Mouse (Mus musculus) ES-Bruce4 (cell line): Measurements from ENCODE around the gene Nr2c1.

Experiments used
- CTCF ChIP-seq: IDR thresholded peaks from one replicate; pipeline ENCODE4 v1.8.1; 2011; ENCODE audit warnings: low read depth, low read length
- EP300 ChIP-seq: IDR thresholded peaks from 2 replicates; pipeline ENCODE4 v1.6.1; 2011; ENCODE audit warnings: low read depth, low read length; ENCODE audit not compliant: insufficient read depth
- POLR2A ChIP-seq: IDR thresholded peaks from one replicate; pipeline ENCODE4 v1.8.1; 2011; ENCODE audit warnings: low read length; ENCODE audit not compliant: insufficient read depth

DNA sequence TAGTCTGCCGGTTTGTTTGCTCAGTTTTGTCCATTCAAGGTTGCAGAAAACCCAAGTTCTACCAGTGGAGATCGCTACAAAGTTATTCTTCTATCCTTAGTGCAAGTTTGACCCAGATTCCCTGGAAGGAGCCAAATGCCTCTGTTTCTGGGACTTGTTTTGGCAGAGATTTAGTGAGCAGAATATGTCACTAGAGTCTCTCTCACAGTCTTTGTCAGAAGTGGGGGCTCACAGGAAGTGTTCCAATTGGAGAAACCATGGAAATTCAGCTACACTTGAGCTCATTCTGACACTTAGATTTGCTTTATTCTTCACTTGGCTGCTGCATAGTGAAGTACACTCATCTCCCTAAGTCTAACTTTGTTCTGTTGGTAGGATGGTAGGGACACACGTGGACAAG lies 35.6 kb upstream of the Nr2c1 start:
- TF ChIP-seq CTCF (no peak), POLR2A (no peak), EP300 (no peak)
